ENCODE assay signal across 19 mouse cellular contexts in the genomic region with DNA sequence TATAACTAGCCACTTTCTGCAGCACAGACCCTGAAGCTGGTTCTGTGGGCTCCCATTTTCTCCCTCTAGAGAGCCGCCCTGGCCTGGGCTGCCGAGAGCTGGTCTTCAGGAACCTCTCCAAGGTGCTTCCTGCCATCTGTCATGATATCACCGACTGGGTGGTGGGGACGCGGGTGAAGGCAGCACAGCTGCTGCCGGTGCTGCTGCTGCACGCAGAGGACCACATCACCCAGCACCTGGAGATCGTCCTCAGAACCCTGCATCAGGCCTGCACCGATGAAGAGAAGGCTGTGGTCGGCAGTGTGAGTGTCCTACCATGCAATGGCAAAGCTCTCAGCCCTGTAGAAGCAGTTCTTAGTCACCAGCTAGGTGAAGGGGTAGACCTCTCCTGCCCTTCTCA. TPM values are rescaled to one million over a fixed set of nuclear protein-coding genes. Genes with fewer than 3 reads are reported as not detected.
DNase-seq lines count a peak whose midpoint lies in the region; ATAC-seq and TF ChIP-seq lines count a peak whose summit lies in the region.
"Had no signal": no experiment of that assay in that cellular context is flagged by ENCODE, and none has a peak within 500 bp of the region (broad histone marks: within the 10 kb centered on the region; RNA-seq: fewer than 3 reads in every experiment).

No protein-coding gene starts in this region.

- ATAC-seq in common myeloid progenitor, adult 5-6 weeks (replicated peaks; ENCODE audit: low read depth, poor library complexity, severe bottlenecking) = peak; percentile 81
- ATAC-seq: intestine, postnatal 0 days; midbrain, embryonic 15.5 days had no signal

- H3K27me3 ChIP-seq in spleen, adult 2 months (ENCODE audit: control insufficient read depth, insufficient read depth, low read length) = no peaks in the 10 kb centered on the region
- no peaks in the 10 kb centered on the region for H3K27me3 ChIP-seq in splenic B cell, adult 2 months (ENCODE audit: control insufficient read depth, insufficient read depth, low read length, poor library complexity, severe bottlenecking)
- H3K27me3 ChIP-seq: midbrain, embryonic 15.5 days had no signal

- no peak for DNase-seq in spleen, adult 2 months (ENCODE audit: low read depth in 1 of 2, low spot score in 2 of 2)
- DNase-seq in spleen, postnatal 14 days (ENCODE audit: low spot score in 2 of 2) = no peak
- peak; percentile 19 for DNase-seq in splenic B cell, adult 2 months (ENCODE audit: low read depth, low spot score)
- DNase-seq in thymus, postnatal 4 days = peak; percentile 80
- DNase-seq in kidney, postnatal 25 days = no peak
- no peak for DNase-seq in layer of hippocampus, adult 8-10 months (ENCODE audit: low spot score in 2 of 2)
- no peak for DNase-seq in gastrocnemius, postnatal 4 days (ENCODE audit: low spot score in 2 of 2)
- DNase-seq: adrenal gland, postnatal 10 days; cerebellum, adult 18-20 months; gastrocnemius, postnatal 10 days; heart, postnatal 10 days; lung, adult 2 months; lung, postnatal 4 days had no signal

- H3K4me3 ChIP-seq in spleen, adult 2 months (ENCODE audit: extremely low read depth, insufficient read depth, insufficient read length) = no peak overlapping the region
- H3K4me3 ChIP-seq: midbrain, embryonic 15.5 days had no signal

- H3K36me3 ChIP-seq in spleen, adult 2 months (ENCODE audit: control insufficient read depth, insufficient read depth, low read length) = peaks cover 2% of the 10 kb centered on the region
- no peaks in the 10 kb centered on the region; the same call in 1 of the 2 replicates for H3K36me3 ChIP-seq in splenic B cell, adult 2 months (ENCODE audit: control insufficient read depth, insufficient read depth, low read length, poor library complexity, severe bottlenecking)

- no peak for TF ChIP-seq POLR2A in spleen, adult 2 months (IDR thresholded peaks at IDR 0.05; ENCODE audit: low read depth, low read length)

- peak overlapping the region; percentile 37 for H3K27ac ChIP-seq in spleen, adult 2 months (ENCODE audit: insufficient read depth, low read length)
- H3K27ac ChIP-seq: hindbrain, embryonic 14.5 days; kidney, postnatal 0 days; midbrain, embryonic 15.5 days; stomach, postnatal 0 days had no signal

- H3K4me1 ChIP-seq in spleen, adult 2 months (ENCODE audit: control insufficient read depth, insufficient read depth, insufficient read length) = peaks cover 19% of the 10 kb centered on the region; the same call in 1 of the 2 replicates
- H3K4me1 ChIP-seq: midbrain, embryonic 15.5 days had no signal

- 16% methylated on average over 10 of the region's 10 CpGs for WGBS in spleen, adult 2 months

- TF ChIP-seq CTCF in spleen, adult 2 months (IDR thresholded peaks at IDR 0.05; ENCODE audit: extremely low read depth, insufficient read depth, insufficient read length, insufficient replicate concordance) = no peak

RNA-seq across cellular contexts. Expression of a gene that starts 11.6 kb away (rescaled TPM):
- 15.9 and 27.4 TPM in 2 replicates for polyA plus RNA-seq in spleen, adult 2 months (2012; rRNA removed)
- total RNA-seq in common myeloid progenitor, adult 5-6 weeks (2017) = 9.7 and 11.9 TPM in 2 replicates
- total RNA-seq in layer of hippocampus, adult 8-10 months (2022) = 1 to 10 TPM; 6.7 to 9.0 (median 8.5) TPM
- total RNA-seq in gastrocnemius, postnatal 4 days (2021) = 10 to 100 TPM; 10.3 to 10.4 TPM

RNA-seq across cellular contexts. Expression of a gene that starts 11.8 kb away (rescaled TPM):
- polyA plus RNA-seq in spleen, adult 2 months (2012; rRNA removed) = 6.4 and 9.4 TPM in 2 replicates
- not detected in 2 replicates for total RNA-seq in common myeloid progenitor, adult 5-6 weeks (2017)
- total RNA-seq in layer of hippocampus, adult 8-10 months (2022) = 100 to 1,000 TPM; 413 to 462 (median 429) TPM
- 1 to 10 TPM; 3.9 to 5.1 TPM for total RNA-seq in gastrocnemius, postnatal 4 days (2021)

RNA-seq across cellular contexts. Expression of a gene that starts 38.8 kb away (rescaled TPM):
- polyA plus RNA-seq in spleen, adult 2 months (2012; rRNA removed) = 23.8 and 24.7 TPM in 2 replicates
- 51.7 and 60.4 TPM in 2 replicates for total RNA-seq in common myeloid progenitor, adult 5-6 weeks (2017)
- total RNA-seq in layer of hippocampus, adult 8-10 months (2022) = 10 to 100 TPM; 87.2 to 98.8 (median 91.4) TPM
- total RNA-seq in gastrocnemius, postnatal 4 days (2021) = 10 to 100 TPM; 61.6 to 63.6 TPM

Comparison
In these comparisons a context has a peak if more than half of its experiments do, and no peak if none do; other contexts are left out.
1. DNase-seq: peak in splenic B cell, adult 2 months (single experiment) and thymus, postnatal 4 days (single experiment); none in spleen, adult 2 months (0 of 2), spleen, postnatal 14 days (0 of 2), kidney, postnatal 25 days (0 of 2), layer of hippocampus, adult 8-10 months (0 of 2) and gastrocnemius, postnatal 4 days (0 of 2).
2. RNA of a gene that starts 11.8 kb away (total RNA-seq): 413 to 462 TPM in layer of hippocampus, adult 8-10 months; 3.9 to 5.1 TPM in gastrocnemius, postnatal 4 days and not detected in common myeloid progenitor, adult 5-6 weeks; every median in the first group is over 10 times any median in the second.